Mouse (Mus musculus) granulocyte monocyte progenitor cell, adult 5-6 weeks (primary cell): ENCODE measurements at regions not wholly inside any gene's neighbourhood (a gene's known extent, or its start where the extent isn't known, plus 50 kb on each side); places are given as distances from the start of the nearest gene placed in this dataset.

Experiments used
- ATAC-seq: replicated peaks from 2 replicates; pipeline ENCODE4 v1.8.0; 2016; ENCODE audit warnings: mild to moderate bottlenecking, moderate TSS enrichment, inconsistent platforms; ENCODE audit not compliant: poor library complexity, severe bottlenecking

DNA sequence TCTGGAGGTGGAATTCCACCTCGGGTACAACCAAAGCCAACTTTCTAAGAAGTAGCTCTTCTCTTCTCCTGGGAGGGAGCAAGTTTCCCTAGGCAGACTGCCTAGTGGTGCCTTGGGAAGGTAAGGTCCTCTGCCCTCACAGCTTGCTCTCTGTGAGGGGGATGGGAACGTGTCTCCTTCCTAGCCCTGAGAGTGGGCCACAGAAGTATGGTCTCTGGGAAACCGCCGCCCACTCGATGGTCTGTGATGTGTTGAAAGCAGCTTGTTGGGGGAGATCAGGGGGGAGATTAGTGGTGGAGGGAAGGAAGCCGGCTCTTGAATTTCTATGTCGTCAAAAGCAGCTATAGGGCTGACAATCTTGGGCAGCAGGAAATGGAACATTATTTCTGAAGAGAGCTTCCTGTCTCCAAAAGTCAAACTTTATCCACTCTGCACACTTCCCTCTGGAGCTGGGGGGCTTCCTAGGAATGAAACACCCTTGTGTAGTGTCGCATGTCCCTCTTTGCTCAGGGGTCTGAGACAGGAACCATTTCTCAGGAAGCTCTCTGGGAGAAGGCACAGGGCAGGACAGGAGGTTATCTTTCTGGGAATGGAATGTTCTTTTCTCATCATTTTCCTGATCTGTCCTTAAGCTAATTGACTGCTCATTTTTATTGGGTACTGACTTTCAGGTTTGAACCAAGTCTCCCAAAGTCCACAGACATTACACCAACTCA is 113.8 kb upstream of the Nr5a2 start:
- 0 out of 2 replicates have a peak, but pooled peaks have one; percentile 5 for ATAC-seq

DNA sequence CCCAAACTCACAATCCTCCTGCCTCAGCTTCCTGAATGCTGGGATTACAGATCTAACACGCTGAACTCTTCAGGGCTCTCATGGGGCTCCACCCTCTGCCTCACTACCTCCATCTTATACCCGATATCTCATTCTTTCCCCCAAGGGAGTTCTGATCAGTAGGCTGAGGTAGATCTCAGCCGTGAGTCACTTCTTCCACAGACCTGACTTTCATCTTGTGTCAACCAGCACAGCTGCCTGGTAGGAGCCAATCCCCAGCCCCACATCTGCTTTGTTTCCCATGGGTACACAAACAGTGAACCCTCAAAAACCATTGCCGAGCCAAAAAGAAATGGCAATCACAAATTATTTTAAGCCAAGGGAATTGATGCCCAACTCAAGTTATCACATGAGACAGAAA is 100.7 kb upstream of the Nr5a2 start:
- no peak for ATAC-seq

DNA sequence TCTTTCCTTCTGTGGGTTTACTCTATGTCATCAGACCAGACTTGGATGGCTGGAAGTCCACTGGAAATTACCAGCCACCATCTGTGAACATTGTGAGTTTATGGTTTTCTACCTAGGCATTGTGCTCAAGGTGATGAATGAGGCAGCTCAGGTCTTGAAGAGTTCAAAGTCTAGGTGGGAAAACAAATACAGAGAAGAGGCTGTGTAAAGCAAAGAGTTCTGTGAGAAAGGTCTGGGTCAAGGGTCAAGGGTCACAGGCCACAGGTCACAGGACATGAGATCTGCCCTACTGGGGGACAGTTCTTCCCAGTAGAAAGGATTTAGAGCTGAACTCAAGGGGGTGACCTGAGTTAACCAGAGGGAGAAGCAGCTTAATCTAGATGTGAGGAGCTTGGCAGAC is 92.9 kb upstream of the Nr5a2 start:
- ATAC-seq: no peak

- no peak for ATAC-seq
These were observed 91.3 kb upstream of the Nr5a2 start for GRCm38 (mm10) chr1:137051515-137051914.

- ATAC-seq: no peak
These were observed 83.8 kb upstream of the Nr5a2 start for GRCm38 (mm10) chr1:137044076-137044475.

GRCm38 (mm10) chr1:137042414-137043010 is 82.3 kb upstream of the Nr5a2 start:
- no peak for ATAC-seq

DNA sequence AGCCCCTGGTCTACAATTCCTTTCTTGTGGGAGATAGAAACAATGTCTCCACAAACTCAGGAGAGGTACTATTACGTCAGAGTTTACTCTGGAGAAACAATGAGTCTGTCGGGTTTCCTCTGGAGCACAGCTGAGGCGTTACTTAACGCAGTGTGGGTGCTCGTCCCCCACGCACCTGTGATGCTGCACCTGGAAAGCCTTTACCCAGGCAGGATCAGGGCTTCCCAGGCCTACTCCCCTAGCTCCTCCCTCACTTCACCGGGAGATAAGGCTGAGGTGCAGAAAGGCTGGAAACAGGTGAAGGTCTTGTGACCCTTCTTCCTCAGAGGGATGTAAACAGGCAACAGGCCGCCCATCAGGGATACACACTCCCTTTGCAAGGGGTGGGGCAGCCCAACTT is 80.7 kb upstream of the Nr5a2 start:
- ATAC-seq: no peak

GRCm38 (mm10) chr1:137034586-137034985 is 74.3 kb upstream of the Nr5a2 start:
- ATAC-seq: no peak

GRCm38 (mm10) chr1:137033679-137034078 is 73.4 kb upstream of the Nr5a2 start:
- no peak for ATAC-seq

GRCm38 (mm10) chr1:137023706-137024105 is 63.5 kb upstream of the Nr5a2 start:
- ATAC-seq: no peak

DNA sequence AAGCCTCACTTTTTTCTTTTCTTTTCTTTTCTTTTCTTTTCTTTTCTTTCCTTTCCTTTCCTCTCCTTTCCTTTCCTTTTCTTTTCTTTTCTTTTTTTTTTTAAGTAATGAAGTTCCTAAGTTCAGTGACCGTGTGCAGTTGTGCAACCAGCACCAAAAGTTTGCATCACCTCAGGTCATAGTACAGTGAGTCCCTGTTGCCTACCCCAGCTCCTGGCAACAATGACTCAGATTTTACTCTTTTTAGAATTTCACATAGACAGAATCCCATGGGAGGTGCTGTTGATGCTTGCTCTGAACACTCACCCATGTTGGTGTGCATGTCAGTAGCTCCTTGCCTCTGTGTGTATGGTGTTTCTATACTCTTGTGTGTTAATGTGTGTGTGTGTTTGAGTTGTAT is 60.3 kb upstream of the Nr5a2 start:
- no peak for ATAC-seq

DNA sequence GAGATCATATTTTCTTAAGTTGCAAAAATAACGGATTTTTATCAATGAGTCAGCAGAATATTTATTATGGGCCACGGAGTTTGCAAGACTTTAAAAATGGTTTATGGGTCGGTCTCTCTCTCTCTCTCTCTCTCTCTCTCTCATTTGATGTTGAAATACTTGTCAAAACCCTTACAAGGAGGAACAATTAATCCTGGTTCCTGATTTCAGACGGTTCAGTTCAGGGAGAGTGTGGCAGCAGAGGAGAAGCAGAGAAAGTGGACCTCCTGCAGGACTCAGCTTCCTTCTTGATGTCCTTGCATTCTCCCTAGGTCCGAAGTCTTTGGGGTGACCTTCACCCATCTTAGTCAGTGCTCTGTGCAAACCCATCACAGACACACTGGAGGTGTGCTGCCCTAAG is 57.4 kb upstream of the Nr5a2 start:
- peak; percentile 79 for ATAC-seq

GRCm38 (mm10) chr1:137010240-137010926 is 50.1 kb upstream of the Nr5a2 start:
- 0 out of 2 replicates have a peak, but pooled peaks have one; percentile 14 for ATAC-seq
